Mouse (Mus musculus) cerebellum, adult 2 months (tissue): Measurements from ENCODE around the gene Yif1a.

Experiments used
- CTCF ChIP-seq: fragments of 200-500 bp; IDR thresholded peaks from 2 replicates; pipeline ENCODE4 v1.5.1; 2011; ENCODE audit warnings: low read depth, mild to moderate bottlenecking, control low read depth, low read length, moderate library complexity, borderline replicate concordance; ENCODE audit not compliant: insufficient read depth
- POLR2A ChIP-seq: fragments of 200-500 bp; IDR thresholded peaks from 2 replicates; pipeline ENCODE4 v1.6.1; 2011; ENCODE audit warnings: low read length, control low read depth, borderline replicate concordance; ENCODE audit not compliant: insufficient read depth

DNA sequence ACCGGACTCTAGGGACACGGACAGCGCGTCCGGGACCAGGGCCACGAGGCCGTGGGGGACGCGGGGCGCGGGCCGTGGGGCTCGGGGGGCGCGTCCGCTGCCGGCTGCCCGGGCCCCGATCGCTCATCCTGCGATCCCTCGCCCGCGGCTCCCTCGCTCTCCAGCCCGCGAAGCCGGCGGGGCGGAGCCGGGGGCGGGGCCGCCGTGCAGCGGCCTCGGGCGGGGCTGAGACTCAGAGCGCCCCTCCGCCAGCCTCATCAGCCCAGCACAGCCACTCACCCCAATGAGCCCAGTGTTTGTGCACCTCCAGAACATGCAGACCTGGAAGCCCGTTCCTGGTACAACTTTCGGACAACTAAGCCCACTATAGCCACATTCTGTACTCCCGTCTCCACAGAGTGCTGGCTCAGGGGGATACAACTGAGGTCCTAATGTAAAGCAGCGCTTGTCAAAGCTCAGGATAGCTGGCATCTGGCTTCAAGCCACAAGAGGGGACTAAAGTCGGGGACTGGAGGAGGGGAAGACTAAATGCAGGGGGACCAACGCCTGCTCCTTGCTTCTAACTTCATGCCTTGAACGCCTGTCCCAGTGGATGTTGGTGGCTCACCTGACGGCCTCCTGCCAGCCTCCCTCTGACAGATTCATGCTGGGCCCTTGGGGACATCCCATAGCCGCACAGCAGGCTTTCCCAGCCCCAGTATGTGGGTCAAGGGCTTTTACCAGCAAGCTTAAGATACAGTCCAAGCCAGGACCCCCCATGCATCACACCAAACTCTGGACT, 10.2 kb downstream of the Yif1a start, which contains the start of gene Cnih2:
- TF ChIP-seq POLR2A, result 0 out of 2 replicates have a peak, but pooled peaks have one; percentile 31
- TF ChIP-seq CTCF, result no peak
